Mouse (Mus musculus): Measurements from ENCODE around the gene Hbp1. TPM values are rescaled to one million over a fixed set of nuclear protein-coding genes. Genes with fewer than 3 reads are reported as not detected.

Hbp1 gene
- 79.4 TPM for polyA plus RNA-seq (2014; fragmentation: Illumina TruSeq; extraction: RNeasy Lipid Tissue Mini Kit (QIAGEN cat#74804); ENCODE audit: low read depth, low replicate concordance)

GRCm38 (mm10) chr12:31949759-31950658 lies at the start of gene Hbp1:
Gene Hbp1, minus strand, starts transcription at chr12:31950535.

Other genes starting within 250 kb of the Hbp1 start
- not detected for gene Gpr22, start 236.6 kb downstream of the Hbp1 start, polyA plus RNA-seq (2014; fragmentation: Illumina TruSeq; extraction: RNeasy Lipid Tissue Mini Kit (QIAGEN cat#74804); ENCODE audit: low read depth, low replicate concordance)
- gene Prkar2b, start 110.8 kb upstream of the Hbp1 start, polyA plus RNA-seq (2014; fragmentation: Illumina TruSeq; extraction: RNeasy Lipid Tissue Mini Kit (QIAGEN cat#74804); ENCODE audit: low read depth, low replicate concordance): 121 TPM

Measured in adipose tissue, adult 10 weeks (tissue).